Mouse (Mus musculus) MEL (cell line): ENCODE results near the gene Sorl1.

Source experiments
- CHD2 ChIP-seq: IDR thresholded peaks from 2 replicates; pipeline ENCODE4 v1.6.1; 2011; ENCODE audit warnings: low read length, improper control_type of control experiment
- CTCF ChIP-seq, 3 experiments: IDR thresholded peaks in 2 of 3; conservative IDR thresholded peaks in 1 of 3; 2 replicates each; pipeline ENCODE4 v1.5.1; 2011 to 2012; ENCODE audit warnings: low read length in 3 of 3, low read depth in 2 of 3, mild to moderate bottlenecking in 2 of 3, improper control_type of control experiment in 1 of 3, inconsistent platforms in 1 of 3, mixed read lengths in 1 of 3, moderate library complexity in 1 of 3; ENCODE audit not compliant: control insufficient read depth in 1 of 3, insufficient read depth in 1 of 3, poor library complexity in 1 of 3, severe bottlenecking in 1 of 3
- E2F4 ChIP-seq: IDR thresholded peaks from 2 replicates; pipeline ENCODE4 v1.6.1; 2011; ENCODE audit warnings: low read depth, low read length, improper control_type of control experiment, borderline replicate concordance
- GABPA ChIP-seq: IDR thresholded peaks from 2 replicates; pipeline ENCODE4 v1.6.1; 2012; ENCODE audit warnings: low read depth, mild to moderate bottlenecking, inconsistent platforms, low read length, improper control_type of control experiment, moderate library complexity
- GATA1 ChIP-seq: IDR thresholded peaks from 2 replicates; pipeline ENCODE4 v1.6.1; 2011; ENCODE audit warnings: low read depth, low read length, improper control_type of control experiment
- KAT2A ChIP-seq: conservative IDR thresholded peaks from 2 replicates; pipeline ENCODE4 v1.6.1; 2012; ENCODE audit warnings: low read depth, low read length, improper control_type of control experiment, inconsistent platforms
- MAX ChIP-seq: IDR thresholded peaks from 2 replicates; pipeline ENCODE4 v1.6.1; 2011; ENCODE audit warnings: low read length, improper control_type of control experiment
- MAZ ChIP-seq: IDR thresholded peaks from 2 replicates; pipeline ENCODE4 v1.6.1; 2012; ENCODE audit warnings: low read depth, mild to moderate bottlenecking, inconsistent platforms, low read length, improper control_type of control experiment
- MYC ChIP-seq: IDR thresholded peaks from 2 replicates; pipeline ENCODE4 v1.6.1; 2011; ENCODE audit warnings: low read depth, mild to moderate bottlenecking, low read length, improper control_type of control experiment, moderate library complexity
- POLR2A ChIP-seq, 2 experiments: IDR thresholded peaks; 2 replicates each; pipeline ENCODE4 v1.6.1; 2011 to 2012; ENCODE audit warnings: low read length in 2 of 2, mild to moderate bottlenecking in 2 of 2, control low read depth in 1 of 2, improper control_type of control experiment in 1 of 2, low read depth in 1 of 2, moderate library complexity in 1 of 2; ENCODE audit not compliant: control insufficient read depth in 1 of 2, insufficient read depth in 1 of 2, poor library complexity in 1 of 2
- POLR2AphosphoS2 ChIP-seq: IDR thresholded peaks from 2 replicates; pipeline ENCODE4 v1.6.1; 2011; ENCODE audit warnings: low read length, improper control_type of control experiment
- SIN3A ChIP-seq: IDR thresholded peaks from 2 replicates; pipeline ENCODE4 v1.6.1; 2012; ENCODE audit warnings: low read length, improper control_type of control experiment, inconsistent platforms
- USF1 ChIP-seq: IDR thresholded peaks from 2 replicates; pipeline ENCODE4 v1.6.1; 2014; ENCODE audit warnings: low read depth, mild to moderate bottlenecking, inconsistent platforms, low read length, improper control_type of control experiment, moderate library complexity
- ZKSCAN1 ChIP-seq: IDR thresholded peaks from 2 replicates; pipeline ENCODE4 v1.6.1; 2012; ENCODE audit warnings: low read depth, mild to moderate bottlenecking, inconsistent platforms, low read length, improper control_type of control experiment, moderate library complexity

GRCm38 (mm10) chr9:42036885-42037284 is 87.2 kb downstream of the Sorl1 start:
- TF ChIP-seq MAX (no peak), GATA1 (no peak), CTCF (IDR thresholded peaks at IDR 0.05 in 2 of 3, conservative IDR thresholded peaks at IDR 0.05 in 1 of 3; ENCODE audit: control insufficient read depth in 1 of 3, insufficient read depth in 1 of 3, low read depth in 2 of 3, low read length in 3 of 3, poor library complexity in 1 of 3, severe bottlenecking in 1 of 3) (no peak), E2F4 (no peak), CHD2 (no peak), USF1 (no peak), GABPA (no peak), ZKSCAN1 (no peak), MAZ (no peak), POLR2AphosphoS2 (no peak), MYC (no peak), SIN3A (no peak), KAT2A (no peak), POLR2A (IDR thresholded peaks at IDR 0.05; ENCODE audit: control insufficient read depth in 1 of 2, insufficient read depth in 1 of 2, low read depth in 1 of 2, low read length in 2 of 2, poor library complexity in 1 of 2) (no peak)
